Mouse (Mus musculus) hematopoietic stem cell, adult 5-6 weeks (primary cell): Measurements from ENCODE around the gene D030056L22Rik. TPM values are rescaled to one million over a fixed set of nuclear protein-coding genes. Genes with fewer than 3 reads are reported as not detected.

Experiments
- total RNA-seq: library from RNA; stranded (forward); fragments of 172-1452, 232-1000 nt; gene quantifications from 2 replicates; pipeline ENCODE4 v1.2.3, GENCODE M21; 2017

D030056L22Rik gene
- total RNA-seq, 1 experiment from 2014 or later, result 32.8 TPM

Other genes starting within 250 kb of the D030056L22Rik start
- gene Ostf1, start 81.4 kb upstream of the D030056L22Rik start, total RNA-seq, result 105 and 142 TPM in 2 replicates
- gene Nmrk1, start 81.2 kb upstream of the D030056L22Rik start, total RNA-seq, result 6.4 and 13.1 TPM in 2 replicates
- 18.9 and 32.6 TPM in 2 replicates for gene Carnmt1, start 42.4 kb upstream of the D030056L22Rik start, total RNA-seq
- gene Trpm6, start 36.8 kb downstream of the D030056L22Rik start, total RNA-seq, result 0.56 and 0.65 TPM in 2 replicates